Mouse (Mus musculus) retina, adult 2 months (tissue): ENCODE data around the gene Plxnb1.

Experiments used
- DNase-seq: peaks from one replicate; pipeline ENCODE4 v3.0.0-alpha.2; 2012; ENCODE audit warnings: low read depth, low spot score

Gene Plxnb1

GRCm38 (mm10) chr9:109102541-109102940 lies 7.4 kb downstream of the Plxnb1 start:
- DNase-seq, result no peak

- no peak for DNase-seq
These were observed 8.1 kb downstream of the Plxnb1 start for GRCm38 (mm10) chr9:109103250-109103649.

GRCm38 (mm10) chr9:109104083-109104482 lies 8.9 kb downstream of the Plxnb1 start:
- DNase-seq, result no peak

- no peak for DNase-seq
These were observed 9.8 kb downstream of the Plxnb1 start for GRCm38 (mm10) chr9:109105011-109105410.

GRCm38 (mm10) chr9:109105648-109106047 lies 10.5 kb downstream of the Plxnb1 start:
- no peak for DNase-seq

GRCm38 (mm10) chr9:109107341-109107740 lies 12.2 kb downstream of the Plxnb1 start:
- DNase-seq, result no peak

GRCm38 (mm10) chr9:109110240-109110639 lies 15.1 kb downstream of the Plxnb1 start:
- no peak for DNase-seq

- DNase-seq, result no peak
These were observed 15.9 kb downstream of the Plxnb1 start for GRCm38 (mm10) chr9:109111101-109111500.

GRCm38 (mm10) chr9:109111591-109111990 lies 16.4 kb downstream of the Plxnb1 start:
- no peak for DNase-seq

GRCm38 (mm10) chr9:109113331-109113730 lies 18.1 kb downstream of the Plxnb1 start:
- DNase-seq, result no peak

GRCm38 (mm10) chr9:109114276-109114675 lies 19.1 kb downstream of the Plxnb1 start:
- DNase-seq, result no peak

- no peak for DNase-seq
These were observed 19.7 kb downstream of the Plxnb1 start for GRCm38 (mm10) chr9:109114871-109115270.

GRCm38 (mm10) chr9:109116205-109116604 lies 21.0 kb downstream of the Plxnb1 start:
- no peak for DNase-seq

GRCm38 (mm10) chr9:109118106-109118505 lies 22.9 kb downstream of the Plxnb1 start:
- no peak for DNase-seq

GRCm38 (mm10) chr9:109119571-109119970 lies 24.4 kb downstream of the Plxnb1 start:
- DNase-seq, result no peak

- DNase-seq, result no peak
These were observed 25.8 kb downstream of the Plxnb1 start for GRCm38 (mm10) chr9:109120956-109121355.

GRCm38 (mm10) chr9:109122553-109123085 lies 27.4 kb downstream of the Plxnb1 start:
- no peak for DNase-seq

GRCm38 (mm10) chr9:109123266-109123665 lies 28.1 kb downstream of the Plxnb1 start:
- DNase-seq, result no peak

GRCm38 (mm10) chr9:109124164-109124563 lies 29.0 kb downstream of the Plxnb1 start:
- no peak for DNase-seq

- DNase-seq, result no peak
These were observed 29.9 kb downstream of the Plxnb1 start for GRCm38 (mm10) chr9:109125043-109125442.

- DNase-seq, result no peak
These were observed 30.3 kb downstream of the Plxnb1 start for GRCm38 (mm10) chr9:109125481-109125880.

- no peak for DNase-seq
These were observed 31.9 kb downstream of the Plxnb1 start for GRCm38 (mm10) chr9:109127076-109127475.

- DNase-seq, result no peak
These were observed 33.0 kb downstream of the Plxnb1 start for GRCm38 (mm10) chr9:109128211-109128610.

- DNase-seq, result no peak
These were observed 34.9 kb downstream of the Plxnb1 start for GRCm38 (mm10) chr9:109130076-109130475.
